Mouse (Mus musculus) hindbrain, embryonic 16.5 days (tissue): ENCODE data around the gene Gstcd. TPM values are rescaled to one million over a fixed set of nuclear protein-coding genes. Genes with fewer than 3 reads are reported as not detected.

Experiments
- ATAC-seq: fragments of 200-750 bp; cut with Nextera tagmentation; 2 replicates; pipeline ENCODE4 v1.8.0; 2017; ENCODE audit warnings: moderate TSS enrichment, moderate library complexity
- H3K27ac ChIP-seq: fragments of 300-500 bp; sonication (generic); 2 replicates; pipeline ENCODE4 v1.5.1; 2014; ENCODE audit warnings: low read depth, mild to moderate bottlenecking, control low read depth, low read length, moderate library complexity
- H3K27me3 ChIP-seq: fragments of 300-500 bp; sonication (generic); replicated peaks from 2 replicates; pipeline ENCODE4 v1.6.1; 2014; ENCODE audit warnings: low read length; ENCODE audit not compliant: control insufficient read depth, insufficient read depth
- H3K36me3 ChIP-seq: fragments of 300-500 bp; sonication (generic); 2 replicates; pipeline ENCODE4 v1.6.1; 2014; ENCODE audit warnings: mild to moderate bottlenecking, low read length, moderate library complexity, mixed read lengths; ENCODE audit not compliant: control insufficient read depth, insufficient read depth
- H3K4me1 ChIP-seq: fragments of 300-500 bp; sonication (generic); 2 replicates; pipeline ENCODE4 v1.6.1; 2014; ENCODE audit warnings: low read depth, low read length; ENCODE audit not compliant: control insufficient read depth, insufficient read depth
- H3K4me2 ChIP-seq: fragments of 300-500 bp; sonication (generic); 2 replicates; pipeline ENCODE4 v1.6.1; 2014; ENCODE audit warnings: mild to moderate bottlenecking, low read length, control low read depth, moderate library complexity
- H3K4me3 ChIP-seq: fragments of 300-500 bp; sonication (generic); 2 replicates; pipeline ENCODE4 v1.5.1; 2014; ENCODE audit warnings: mild to moderate bottlenecking, low read length, control low read depth, moderate library complexity
- H3K9ac ChIP-seq: fragments of 300-500 bp; sonication (generic); 2 replicates; pipeline ENCODE4 v1.6.1; 2014; ENCODE audit warnings: low read depth, mild to moderate bottlenecking, control low read depth, low read length, moderate library complexity
- H3K9me3 ChIP-seq: fragments of 300-500 bp; sonication (generic); 2 replicates; pipeline ENCODE4 v1.6.1; 2014; ENCODE audit warnings: mild to moderate bottlenecking, low read length, moderate library complexity; ENCODE audit not compliant: control insufficient read depth
- WGBS: fragments of 180-500 bp; shearing (Covaris S2); extraction: QIAGEN DNeasy Blood & Tissue Kit; methylation state at CpG from one replicate; pipeline ENCODE4 v1.1.7; 2014; 5-methylcytosine and 5-hydroxymethylcytosine counted together
- polyA plus RNA-seq: library from polyadenylated mRNA; unstranded; fragments of >200 nt; fragmentation: Nextera tagmentation; extraction: Ambion mirVana; gene quantifications from 2 replicates; pipeline ENCODE4 v1.2.1, GENCODE M21; 2015

The Gstcd gene
- 2.8 and 4.0 TPM in 2 replicates for polyA plus RNA-seq

DNA sequence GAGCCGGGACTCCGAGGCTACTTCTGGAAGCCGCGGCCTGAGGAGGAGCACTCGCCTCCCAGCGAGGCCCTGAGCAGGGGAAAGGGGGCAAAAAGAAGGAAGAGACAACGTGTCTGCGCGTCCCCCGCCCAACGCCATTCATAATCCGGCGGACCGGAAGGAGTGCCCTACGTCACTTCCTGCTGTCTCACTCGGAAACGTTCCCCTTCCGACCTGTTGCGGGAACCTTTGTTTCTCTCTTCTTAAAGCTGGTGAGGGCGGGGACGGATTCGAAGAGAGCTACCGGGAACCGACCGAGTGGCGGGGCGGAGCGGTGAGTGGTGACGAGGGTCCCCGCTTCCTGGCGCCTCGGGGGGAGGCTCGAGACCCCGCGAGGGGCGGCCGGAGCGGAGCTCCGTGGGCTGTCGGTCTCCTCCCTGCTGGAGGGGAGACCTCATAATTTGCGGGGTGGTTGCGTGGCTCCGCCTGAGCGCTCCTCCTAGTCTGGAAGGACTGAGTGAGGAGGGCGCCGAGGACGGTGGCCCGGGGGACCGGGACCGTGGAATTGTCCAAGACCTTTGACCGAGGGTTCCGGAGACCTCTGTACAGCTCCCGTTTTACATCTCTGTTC, at the start of gene Gstcd, which contains the start of gene Ints12:
Gstcd (minus strand) TSS at position 370 of the 610 bp plus-strand sequence.
Ints12 (plus strand) TSS at position 177 of the 610 bp plus-strand sequence.
- peak; percentile 99 for ATAC-seq
- H3K36me3 ChIP-seq = peaks cover under 1% of the 10 kb centered on the region; the same call in 1 of the 2 replicates
- WGBS = under 1% methylated on average over 51 of the region's 53 CpGs
- H3K4me1 ChIP-seq = peaks cover 19% of the 10 kb centered on the region
- peak within 1 kb of the TSS; percentile 97 for H3K4me3 ChIP-seq
- H3K27me3 ChIP-seq = no peaks in the 10 kb centered on the region
- peak within 1 kb of the TSS; percentile 79 for H3K4me2 ChIP-seq
- no peaks in the 10 kb centered on the region for H3K9me3 ChIP-seq
- H3K27ac ChIP-seq = peak within 1 kb of the TSS; percentile 97
- peak within 1 kb of the TSS; percentile 94 for H3K9ac ChIP-seq

- H3K9me3 ChIP-seq = no peaks in the 10 kb centered on the region
- H3K4me1 ChIP-seq = no peaks in the 10 kb centered on the region
- 55% methylated on average over 8 of the region's 8 CpGs for WGBS
- H3K36me3 ChIP-seq = no peaks in the 10 kb centered on the region
- no peak for ATAC-seq
- H3K27ac ChIP-seq = no peak overlapping the region
- H3K9ac ChIP-seq = no peak overlapping the region
- H3K4me3 ChIP-seq = no peak overlapping the region
- H3K27me3 ChIP-seq = no peaks in the 10 kb centered on the region
- no peak overlapping the region for H3K4me2 ChIP-seq
These were observed 40.8 kb upstream of the Gstcd start for GRCm38 (mm10) chr3:133132611-133133010.

DNA sequence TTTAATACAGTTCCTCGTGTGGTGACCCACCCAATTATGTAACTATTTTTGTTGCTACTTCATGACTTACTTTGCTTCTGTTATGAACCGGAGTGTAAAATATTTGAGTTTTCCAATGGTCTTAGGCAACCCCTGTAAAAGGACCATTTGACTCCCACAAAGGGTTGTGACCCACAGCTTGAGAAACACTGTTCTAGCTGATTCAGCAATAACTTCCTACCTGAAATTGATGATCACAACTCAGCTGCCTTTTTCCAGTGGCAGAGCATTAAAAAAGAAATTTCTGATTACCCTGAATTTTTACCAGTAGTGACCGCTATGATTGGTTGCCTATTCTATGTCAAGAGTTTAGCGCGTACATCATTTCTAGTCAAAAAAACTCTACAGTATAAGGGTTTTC, 39.5 kb upstream of the Gstcd start:
- no peaks in the 10 kb centered on the region for H3K9me3 ChIP-seq
- no peak for ATAC-seq
- H3K4me2 ChIP-seq = no peak overlapping the region
- no peaks in the 10 kb centered on the region for H3K4me1 ChIP-seq
- WGBS = 93% methylated on average over 5 of the region's 5 CpGs
- H3K36me3 ChIP-seq = no peaks in the 10 kb centered on the region
- H3K4me3 ChIP-seq = no peak overlapping the region
- H3K27ac ChIP-seq = no peak overlapping the region
- H3K9ac ChIP-seq = no peak overlapping the region
- no peaks in the 10 kb centered on the region for H3K27me3 ChIP-seq

- Histone ChIP-seq H3K4me1 (no peaks in the 10 kb centered on the region), H3K9me3 (no peaks in the 10 kb centered on the region), H3K4me3 (no peak overlapping the region), H3K27ac (no peak overlapping the region), H3K36me3 (peaks cover 6% of the 10 kb centered on the region), H3K9ac (no peak overlapping the region), H3K4me2 (no peak overlapping the region), H3K27me3 (no peaks in the 10 kb centered on the region)
- WGBS = 60% methylated on average over 1 of the region's 1 CpGs
- ATAC-seq = no peak
These were observed 21.4 kb upstream of the Gstcd start for GRCm38 (mm10) chr3:133113281-133113680.

DNA sequence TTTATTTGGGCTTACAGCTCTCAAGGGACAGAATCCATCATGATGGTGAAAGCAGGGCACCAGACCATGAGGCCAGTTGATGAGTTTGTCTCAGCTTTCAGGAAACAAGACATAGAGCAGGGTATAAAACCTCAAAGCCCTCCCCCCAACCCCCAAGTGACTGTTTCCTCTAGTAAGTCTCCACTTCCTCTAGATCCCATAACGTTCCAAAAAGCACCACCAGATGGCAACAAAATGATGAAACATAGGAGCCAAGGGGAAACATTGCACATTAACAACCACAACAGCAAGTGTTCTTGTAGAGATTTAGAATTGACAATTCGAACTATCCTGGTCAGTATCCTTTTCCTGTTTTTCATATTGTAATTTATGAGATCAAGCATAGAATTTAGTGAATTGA, 19.9 kb upstream of the Gstcd start:
- Histone ChIP-seq H3K4me1 (no peaks in the 10 kb centered on the region), H3K9me3 (no peaks in the 10 kb centered on the region), H3K9ac (no peak overlapping the region), H3K4me3 (no peak overlapping the region), H3K27ac (no peak overlapping the region), H3K36me3 (peaks cover 13% of the 10 kb centered on the region), H3K4me2 (no peak overlapping the region), H3K27me3 (no peaks in the 10 kb centered on the region)
- ATAC-seq = no peak
- WGBS = 39% methylated on average over 2 of the region's 2 CpGs

GRCm38 (mm10) chr3:133109844-133110243, 18.0 kb upstream of the Gstcd start:
- H3K4me2 ChIP-seq = no peak overlapping the region
- H3K4me3 ChIP-seq = no peak overlapping the region
- no peaks in the 10 kb centered on the region for H3K27me3 ChIP-seq
- H3K27ac ChIP-seq = no peak overlapping the region
- H3K9me3 ChIP-seq = no peaks in the 10 kb centered on the region
- no peaks in the 10 kb centered on the region for H3K4me1 ChIP-seq
- WGBS = 96% methylated on average over 4 of the region's 4 CpGs
- no peak for ATAC-seq
- no peak overlapping the region for H3K9ac ChIP-seq
- H3K36me3 ChIP-seq = peaks cover 17% of the 10 kb centered on the region

DNA sequence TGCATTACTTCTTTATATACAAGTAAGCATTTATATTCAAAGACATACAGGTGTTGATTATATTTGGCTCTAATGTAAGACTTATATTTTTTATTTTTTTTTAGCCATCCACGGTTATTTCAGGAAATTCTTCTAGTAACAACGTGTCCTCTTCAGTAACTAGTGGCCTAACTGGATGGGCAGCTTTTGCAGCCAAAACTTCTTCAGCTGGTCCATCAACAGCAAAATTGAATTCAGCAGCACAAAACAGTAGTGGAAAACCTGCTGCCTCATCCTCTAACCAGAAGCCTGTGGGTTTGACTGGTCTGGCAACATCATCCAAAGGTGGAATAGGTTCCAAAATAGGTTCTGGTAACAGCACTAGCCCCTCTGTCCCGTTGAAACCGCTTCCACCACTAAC, 16.9 kb upstream of the Gstcd start:
- no peak for ATAC-seq
- Histone ChIP-seq H3K36me3 (peaks cover 19% of the 10 kb centered on the region), H3K4me3 (no peak overlapping the region), H3K4me1 (no peaks in the 10 kb centered on the region), H3K27ac (no peak overlapping the region), H3K27me3 (no peaks in the 10 kb centered on the region), H3K9ac (no peak overlapping the region), H3K4me2 (no peak overlapping the region), H3K9me3 (no peaks in the 10 kb centered on the region)
- WGBS = 98% methylated on average over 4 of the region's 4 CpGs

GRCm38 (mm10) chr3:133104436-133104835, 12.6 kb upstream of the Gstcd start:
- no peak overlapping the region for H3K4me2 ChIP-seq
- H3K36me3 ChIP-seq = peaks cover 23% of the 10 kb centered on the region
- 92% methylated on average over 3 of the region's 3 CpGs for WGBS

DNA sequence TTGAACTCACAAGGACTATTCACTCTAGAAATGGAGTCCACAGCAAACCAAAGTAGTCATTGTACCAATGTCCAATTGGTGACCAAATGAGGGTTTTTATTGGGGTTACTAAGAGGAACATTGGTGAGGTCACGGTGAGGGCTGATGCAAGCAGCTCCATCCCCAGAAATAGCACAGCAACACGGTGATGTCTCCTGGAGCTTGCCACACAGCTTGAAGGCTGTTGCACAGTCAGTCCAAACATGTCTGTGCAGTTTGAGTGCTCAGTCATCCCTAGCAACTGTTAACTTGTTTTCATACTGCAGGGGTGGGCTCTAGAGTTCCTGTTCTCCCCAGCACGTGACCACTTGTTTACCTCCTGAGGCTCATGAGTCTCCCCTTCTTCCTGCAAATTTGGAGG, 11.9 kb upstream of the Gstcd start:
- H3K27me3 ChIP-seq = no peaks in the 10 kb centered on the region
- peaks cover 20% of the 10 kb centered on the region for H3K36me3 ChIP-seq
- no peaks in the 10 kb centered on the region for H3K4me1 ChIP-seq
- no peaks in the 10 kb centered on the region for H3K9me3 ChIP-seq
- H3K4me2 ChIP-seq = no peak overlapping the region
- no peak overlapping the region for H3K9ac ChIP-seq
- no peak overlapping the region for H3K27ac ChIP-seq
- no peak overlapping the region for H3K4me3 ChIP-seq
- WGBS = 90% methylated on average over 3 of the region's 3 CpGs
- ATAC-seq = no peak

More at GRCm38 (mm10) chr3:133104436-133104835, 12.6 kb upstream of the Gstcd start:
- no peak for ATAC-seq
- Histone ChIP-seq H3K4me1 (no peaks in the 10 kb centered on the region), H3K27me3 (no peaks in the 10 kb centered on the region), H3K9me3 (no peaks in the 10 kb centered on the region), H3K9ac (no peak overlapping the region), H3K27ac (no peak overlapping the region), H3K4me3 (no peak overlapping the region)
